Mouse (Mus musculus): ENCODE results near the gene Adcy7.

DNA sequence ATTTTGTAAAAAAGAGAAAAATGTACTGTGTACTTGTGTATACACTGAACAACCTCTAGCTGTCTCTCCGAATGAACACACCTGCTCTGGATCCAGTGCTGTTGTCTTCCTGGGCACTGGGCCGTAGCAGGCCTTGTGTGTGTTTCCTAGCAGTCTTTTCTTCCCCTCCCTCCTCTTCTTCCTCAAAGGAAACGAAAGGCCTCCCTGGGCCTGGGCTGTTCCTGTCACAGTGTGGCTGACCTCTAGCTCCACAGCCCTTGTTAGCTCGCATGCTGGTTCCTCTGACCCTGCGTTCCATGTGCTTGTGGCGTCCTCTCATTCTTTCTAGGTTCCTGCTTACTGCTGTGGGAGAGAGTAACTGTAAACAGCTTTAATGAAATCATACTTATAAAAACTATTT is 14.2 kb upstream of the Adcy7 start:
- TF ChIP-seq CTCF (IDR thresholded peaks at IDR 0.05; ENCODE audit: low read depth, low read length) (no peak), POLR2A (IDR thresholded peaks at IDR 0.05; ENCODE audit: borderline replicate concordance, low read depth, low read length) (no peak)

Measured in bone marrow macrophage, adult 2 months (primary cell).